Mouse (Mus musculus) lung, embryonic 14.5 days (tissue): ENCODE measurements at regions not wholly inside any gene's neighbourhood (a gene's known extent, or its start where the extent isn't known, plus 50 kb on each side); places are given as distances from the start of the nearest gene placed in this dataset.

Experiments used
- ATAC-seq: fragments of 200-750 bp; cut with Nextera tagmentation; 2 replicates; pipeline ENCODE4 v1.8.0; 2017; ENCODE audit warnings: mild to moderate bottlenecking, moderate TSS enrichment, moderate library complexity; ENCODE audit not compliant: insufficient read depth
- DNase-seq: peaks from one replicate; pipeline ENCODE4 v3.0.0-alpha.2; 2015
- H3K27ac ChIP-seq: fragments of 300-500 bp; sonication (generic); 2 replicates; pipeline ENCODE4 v1.5.1; 2014; ENCODE audit warnings: low read depth, mild to moderate bottlenecking, moderate library complexity
- H3K27me3 ChIP-seq: fragments of 300-500 bp; sonication (generic); 2 replicates; pipeline ENCODE4 v1.6.1; 2014; ENCODE audit warnings: low read length, control low read depth; ENCODE audit not compliant: insufficient read depth
- H3K36me3 ChIP-seq: fragments of 300-500 bp; sonication (generic); 2 replicates; pipeline ENCODE4 v1.6.1; 2014; ENCODE audit warnings: control low read depth; ENCODE audit not compliant: insufficient read depth
- H3K4me1 ChIP-seq: fragments of 300-500 bp; sonication (generic); 2 replicates; pipeline ENCODE4 v1.6.1; 2014; ENCODE audit warnings: antibody characterized with exemption, control low read depth; ENCODE audit not compliant: insufficient read depth
- H3K4me2 ChIP-seq: fragments of 300-500 bp; sonication (generic); 2 replicates; pipeline ENCODE4 v1.6.1; 2014; ENCODE audit warnings: mild to moderate bottlenecking
- H3K4me3 ChIP-seq: fragments of 300-500 bp; sonication (generic); 2 replicates; pipeline ENCODE4 v1.5.1; 2014; ENCODE audit warnings: low read depth, low read length
- H3K9ac ChIP-seq: fragments of 300-500 bp; sonication (generic); 2 replicates; pipeline ENCODE4 v1.6.1; 2014
- H3K9me3 ChIP-seq: fragments of 300-500 bp; sonication (generic); 2 replicates; pipeline ENCODE4 v1.6.1; 2016; ENCODE audit warnings: low read depth, low read length, control low read depth
- CTCF ChIP-seq: IDR thresholded peaks from 2 replicates; pipeline ENCODE4 v1.5.1; 2016; ENCODE audit warnings: antibody characterized with exemption, low read depth
- WGBS: fragments of 180-500 bp; shearing (Covaris S2); extraction: QIAGEN DNeasy Blood & Tissue Kit; methylation state at CpG from one replicate; pipeline ENCODE4 v1.1.7; 2014; 5-methylcytosine and 5-hydroxymethylcytosine counted together

DNA sequence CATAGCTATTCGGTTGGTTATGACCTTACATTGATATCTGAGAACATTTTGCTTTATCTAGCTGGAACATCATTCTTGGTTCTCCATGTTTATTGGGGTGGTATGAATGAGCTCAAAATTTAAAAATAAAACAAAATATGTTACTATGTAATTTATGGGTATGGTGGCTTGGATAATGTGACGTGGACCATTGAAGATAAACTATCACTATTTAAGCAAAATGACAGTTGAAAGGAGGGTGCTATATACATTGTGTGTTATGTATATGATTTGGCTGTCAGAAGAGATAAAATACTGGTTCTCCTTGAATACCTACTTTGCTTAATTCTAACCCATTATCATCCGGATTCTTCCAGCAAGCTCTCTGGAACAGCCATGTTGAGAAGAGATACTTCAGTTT, 424.2 kb upstream of the Zeb2 start:
- 79% methylated on average over 3 of the region's 3 CpGs for WGBS
- no peaks in the 10 kb centered on the region for H3K9me3 ChIP-seq
- no peaks in the 10 kb centered on the region for H3K27me3 ChIP-seq
- H3K36me3 ChIP-seq, result no peaks in the 10 kb centered on the region
- ATAC-seq, result no peak
- H3K27ac ChIP-seq, result no peak overlapping the region
- H3K4me3 ChIP-seq, result no peak overlapping the region
- DNase-seq, result no peak
- no peak overlapping the region for H3K9ac ChIP-seq
- no peaks in the 10 kb centered on the region for H3K4me1 ChIP-seq
- H3K4me2 ChIP-seq, result no peak overlapping the region
- TF ChIP-seq CTCF, result no peak

- TF ChIP-seq CTCF, result no peak
- DNase-seq, result no peak
- Histone ChIP-seq H3K4me2 (peak overlapping the region; percentile 1; the same call in 1 of the 2 replicates), H3K27me3 (no peaks in the 10 kb centered on the region), H3K36me3 (no peaks in the 10 kb centered on the region), H3K27ac (no peak overlapping the region), H3K9ac (no peak overlapping the region), H3K4me3 (no peak overlapping the region), H3K9me3 (no peaks in the 10 kb centered on the region), H3K4me1 (no peaks in the 10 kb centered on the region)
- no peak for ATAC-seq
- WGBS, result 42% methylated on average over 12 of the region's 12 CpGs
Measured at GRCm38 (mm10) chr2:45538950-45539349, 421.8 kb upstream of the Zeb2 start.

- H3K4me3 ChIP-seq, result no peak overlapping the region
- no peaks in the 10 kb centered on the region for H3K27me3 ChIP-seq
- WGBS, result 58% methylated on average over 7 of the region's 7 CpGs
- 0 out of 2 replicates have a peak, but pooled peaks have one; percentile 52 for ATAC-seq
- no peaks in the 10 kb centered on the region for H3K4me1 ChIP-seq
- H3K36me3 ChIP-seq, result no peaks in the 10 kb centered on the region
- H3K4me2 ChIP-seq, result no peak overlapping the region
- no peak overlapping the region for H3K9ac ChIP-seq
- peak; percentile 73 for DNase-seq
- TF ChIP-seq CTCF, result no peak
- H3K27ac ChIP-seq, result 0 out of 2 replicates have a peak overlapping the region, but pooled peaks have one; percentile 18
- H3K9me3 ChIP-seq, result no peaks in the 10 kb centered on the region
Measured at GRCm38 (mm10) chr2:45537722-45538121, 420.5 kb upstream of the Zeb2 start.

DNA sequence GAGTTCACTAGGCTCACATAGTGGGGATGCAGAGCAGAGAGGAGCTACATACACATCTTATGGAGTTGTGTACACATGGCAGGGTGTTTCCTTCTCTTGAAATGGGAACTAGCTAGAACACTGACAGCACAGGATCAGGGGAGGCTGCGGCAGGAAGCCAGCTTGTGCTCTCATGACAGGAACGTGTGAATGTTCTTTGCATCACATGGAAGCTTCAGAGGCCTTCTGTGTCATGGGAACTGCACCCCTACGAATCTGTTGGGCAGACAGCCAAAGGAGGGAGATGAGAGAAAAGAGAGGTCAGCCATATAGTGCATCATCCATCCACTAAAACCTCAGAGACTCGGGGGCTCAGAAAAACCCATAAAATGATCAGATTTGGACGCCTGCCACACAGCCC, 417.6 kb upstream of the Zeb2 start:
- no peak overlapping the region for H3K4me3 ChIP-seq
- ATAC-seq, result peak; percentile 58; the same call in 1 of the 2 replicates

DNA sequence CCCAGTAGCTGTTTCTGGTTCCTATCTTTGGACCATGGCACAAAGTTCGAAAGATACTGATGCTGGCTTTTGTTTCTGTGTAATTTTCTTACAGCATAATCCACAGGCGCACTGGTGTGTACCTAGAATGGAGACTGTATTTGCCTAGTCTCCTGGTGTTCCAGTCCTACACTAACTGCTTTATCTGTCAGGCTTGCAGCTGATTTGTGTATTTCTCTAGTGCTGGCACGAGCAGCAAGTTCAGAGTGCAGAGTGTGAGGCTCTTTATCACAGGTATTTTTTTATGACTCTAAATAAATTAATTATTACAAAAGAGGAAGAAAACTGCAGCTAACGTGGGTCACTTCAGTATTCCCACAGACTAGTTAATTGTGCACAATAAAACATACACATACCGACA, 405.1 kb upstream of the Zeb2 start:
- Histone ChIP-seq H3K27ac (no peak overlapping the region), H3K4me2 (no peak overlapping the region), H3K36me3 (no peaks in the 10 kb centered on the region), H3K9me3 (no peaks in the 10 kb centered on the region), H3K4me1 (0 out of 2 replicates have a peak, but pooled peaks cover 3% of the 10 kb centered on the region), H3K9ac (no peak overlapping the region), H3K27me3 (no peaks in the 10 kb centered on the region), H3K4me3 (no peak overlapping the region)
- ATAC-seq (no peak), DNase-seq (no peak)
- TF ChIP-seq CTCF, result no peak
- WGBS, result 64% methylated on average over 5 of the region's 5 CpGs

More for the DNA sequence above, 417.6 kb upstream of the Zeb2 start:
- H3K4me1 ChIP-seq, result no peaks in the 10 kb centered on the region
- WGBS, result 38% methylated on average over 5 of the region's 5 CpGs
- no peak for TF ChIP-seq CTCF
- no peaks in the 10 kb centered on the region for H3K9me3 ChIP-seq
- peak; percentile 78 for DNase-seq
- no peaks in the 10 kb centered on the region for H3K27me3 ChIP-seq
- H3K36me3 ChIP-seq, result no peaks in the 10 kb centered on the region
- H3K4me2 ChIP-seq, result no peak overlapping the region
- H3K27ac ChIP-seq, result 0 out of 2 replicates have a peak overlapping the region, but pooled peaks have one; percentile 38
- H3K9ac ChIP-seq, result no peak overlapping the region

- DNase-seq (no peak), ATAC-seq (no peak)
- no peaks in the 10 kb centered on the region for H3K36me3 ChIP-seq
- no peak overlapping the region for H3K4me2 ChIP-seq
- H3K27ac ChIP-seq, result no peak overlapping the region
- no peak overlapping the region for H3K9ac ChIP-seq
- H3K27me3 ChIP-seq, result no peaks in the 10 kb centered on the region
- WGBS, result 27% methylated on average over 4 of the region's 4 CpGs
- no peak overlapping the region for H3K4me3 ChIP-seq
- no peaks in the 10 kb centered on the region for H3K9me3 ChIP-seq
- no peak for TF ChIP-seq CTCF
- H3K4me1 ChIP-seq, result 0 out of 2 replicates have a peak, but pooled peaks cover 3% of the 10 kb centered on the region
Measured at GRCm38 (mm10) chr2:45519550-45520152, 402.5 kb upstream of the Zeb2 start.

GRCm38 (mm10) chr2:45514290-45515180, 397.3 kb upstream of the Zeb2 start:
- H3K36me3 ChIP-seq, result no peaks in the 10 kb centered on the region
- no peak overlapping the region for H3K9ac ChIP-seq
- H3K27me3 ChIP-seq, result no peaks in the 10 kb centered on the region
- H3K4me3 ChIP-seq, result no peak overlapping the region
- TF ChIP-seq CTCF, result no peak
- H3K27ac ChIP-seq, result peak overlapping the region; percentile 77
- DNase-seq (peak; percentile 96), ATAC-seq (peak; percentile 88)
- H3K4me2 ChIP-seq, result peak overlapping the region; percentile 15; the same call in 1 of the 2 replicates
- peaks cover 11% of the 10 kb centered on the region; the same call in 1 of the 2 replicates for H3K4me1 ChIP-seq
- no peaks in the 10 kb centered on the region for H3K9me3 ChIP-seq
- 19% methylated on average over 4 of the region's 4 CpGs for WGBS
